Mouse (Mus musculus) midbrain, embryonic 13.5 days (tissue): ENCODE results near the gene Adgre4. TPM values are rescaled to one million over a fixed set of nuclear protein-coding genes. Genes with fewer than 3 reads are reported as not detected.
"Not testable (repeated sequence)": the region's sequence is repeated elsewhere in the genome, so short reads cannot be mapped to it uniquely, and the experiment has no call there.

Source experiments
- ATAC-seq: fragments of 200-750 bp; cut with Nextera tagmentation; 2 replicates; pipeline ENCODE4 v1.8.0; 2017; ENCODE audit warnings: mild to moderate bottlenecking, moderate TSS enrichment, moderate library complexity
- H3K27ac ChIP-seq: fragments of 300-500 bp; sonication (generic); 2 replicates; pipeline ENCODE4 v1.5.1; 2015; ENCODE audit warnings: inconsistent platforms, mild to moderate bottlenecking, moderate library complexity
- H3K27me3 ChIP-seq: fragments of 300-500 bp; sonication (generic); 2 replicates; pipeline ENCODE4 v1.6.1; 2015; ENCODE audit warnings: mild to moderate bottlenecking, inconsistent platforms
- H3K36me3 ChIP-seq: fragments of 300-500 bp; sonication (generic); 2 replicates; pipeline ENCODE4 v1.6.1; 2015; ENCODE audit warnings: mild to moderate bottlenecking, inconsistent platforms
- H3K4me1 ChIP-seq: fragments of 300-500 bp; sonication (generic); replicated peaks from 2 replicates; pipeline ENCODE4 v1.6.1; 2015; ENCODE audit warnings: inconsistent platforms
- H3K4me2 ChIP-seq: fragments of 300-500 bp; sonication (generic); replicated peaks from 2 replicates; pipeline ENCODE4 v1.6.1; 2015; ENCODE audit warnings: moderate library complexity, mild to moderate bottlenecking, inconsistent platforms
- H3K4me3 ChIP-seq: fragments of 300-500 bp; sonication (generic); replicated peaks from 2 replicates; pipeline ENCODE4 v1.5.1; 2015; ENCODE audit warnings: mild to moderate bottlenecking, inconsistent platforms
- H3K9ac ChIP-seq: fragments of 300-500 bp; sonication (generic); replicated peaks from 2 replicates; pipeline ENCODE4 v1.6.1; 2015; ENCODE audit warnings: mild to moderate bottlenecking, inconsistent platforms
- H3K9me3 ChIP-seq: fragments of 300-500 bp; sonication (generic); 2 replicates; pipeline ENCODE4 v1.6.1; 2016; ENCODE audit warnings: mild to moderate bottlenecking, inconsistent platforms
- WGBS: fragments of 180-500 bp; shearing (Covaris S2); methylation state at CpG from one replicate; pipeline ENCODE4 v1.1.7; 2015; 5-methylcytosine and 5-hydroxymethylcytosine counted together
- polyA plus RNA-seq: library from polyadenylated mRNA; unstranded; fragments of >200 nt; fragmentation: Nextera tagmentation; extraction: Ambion mirVana; gene quantifications from 2 replicates; pipeline ENCODE4 v1.2.1, GENCODE M21; 2015

Gene Adgre4
- polyA plus RNA-seq, 1 experiment from 2014 or later, result 0.17 TPM

DNA sequence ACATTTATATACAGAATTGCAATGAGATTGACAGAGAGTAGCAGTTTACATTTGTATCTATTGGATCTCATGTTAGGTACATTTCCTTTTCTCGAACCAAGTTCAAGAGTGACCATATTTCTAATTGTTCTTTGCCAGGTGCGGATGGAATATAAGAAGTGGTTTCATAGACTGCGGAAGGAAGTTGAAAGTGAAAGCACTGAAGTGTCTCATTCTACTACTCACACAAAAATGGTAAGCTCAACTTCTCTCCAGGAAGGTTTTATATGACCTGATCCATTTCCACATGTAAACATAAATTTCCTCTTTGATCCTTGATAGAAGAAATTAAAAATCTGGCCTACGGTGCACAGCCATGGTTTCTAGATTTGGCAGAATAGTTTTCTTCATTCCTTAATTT lies 93.3 kb downstream of the Adgre4 start:
- no peaks in the 10 kb centered on the region for H3K36me3 ChIP-seq
- no peak overlapping the region for H3K4me3 ChIP-seq
- 90% methylated on average over 4 of the region's 4 CpGs for WGBS
- no peaks in the 10 kb centered on the region for H3K27me3 ChIP-seq
- H3K4me2 ChIP-seq, result no peak overlapping the region
- H3K27ac ChIP-seq, result no peak overlapping the region
- no peak for ATAC-seq
- H3K9me3 ChIP-seq, result no peaks in the 10 kb centered on the region
- H3K4me1 ChIP-seq, result no peaks in the 10 kb centered on the region
- H3K9ac ChIP-seq, result no peak overlapping the region

GRCm38 (mm10) chr17:55877184-55877583 lies 127.4 kb downstream of the Adgre4 start:
- Histone ChIP-seq H3K4me1 (peaks cover 21% of the 10 kb centered on the region), H3K9me3 (no peaks in the 10 kb centered on the region), H3K9ac (0 out of 2 replicates have a peak overlapping the region, but pooled peaks have one; percentile 10), H3K4me2 (peak overlapping the region; percentile 12), H3K27ac (no peak overlapping the region), H3K36me3 (0 out of 2 replicates have a peak, but pooled peaks cover 5% of the 10 kb centered on the region), H3K27me3 (no peaks in the 10 kb centered on the region), H3K4me3 (no peak overlapping the region)
- 97% methylated on average over 4 of the region's 4 CpGs for WGBS
- no peak for ATAC-seq

- H3K9me3 ChIP-seq, H3K27me3 ChIP-seq, ATAC-seq, H3K36me3 ChIP-seq: not testable (repeated sequence)
- WGBS, result 2% methylated on average over 6 of the region's 8 CpGs
- Histone ChIP-seq H3K4me1 (peaks cover 21% of the 10 kb centered on the region), H3K4me3 (peak overlapping the region; percentile 48), H3K9ac (peak overlapping the region; percentile 65), H3K4me2 (peak overlapping the region; percentile 59), H3K27ac (peak overlapping the region; percentile 62)
Measured at GRCm38 (mm10) chr17:55878282-55878635, 128.5 kb downstream of the Adgre4 start.

DNA sequence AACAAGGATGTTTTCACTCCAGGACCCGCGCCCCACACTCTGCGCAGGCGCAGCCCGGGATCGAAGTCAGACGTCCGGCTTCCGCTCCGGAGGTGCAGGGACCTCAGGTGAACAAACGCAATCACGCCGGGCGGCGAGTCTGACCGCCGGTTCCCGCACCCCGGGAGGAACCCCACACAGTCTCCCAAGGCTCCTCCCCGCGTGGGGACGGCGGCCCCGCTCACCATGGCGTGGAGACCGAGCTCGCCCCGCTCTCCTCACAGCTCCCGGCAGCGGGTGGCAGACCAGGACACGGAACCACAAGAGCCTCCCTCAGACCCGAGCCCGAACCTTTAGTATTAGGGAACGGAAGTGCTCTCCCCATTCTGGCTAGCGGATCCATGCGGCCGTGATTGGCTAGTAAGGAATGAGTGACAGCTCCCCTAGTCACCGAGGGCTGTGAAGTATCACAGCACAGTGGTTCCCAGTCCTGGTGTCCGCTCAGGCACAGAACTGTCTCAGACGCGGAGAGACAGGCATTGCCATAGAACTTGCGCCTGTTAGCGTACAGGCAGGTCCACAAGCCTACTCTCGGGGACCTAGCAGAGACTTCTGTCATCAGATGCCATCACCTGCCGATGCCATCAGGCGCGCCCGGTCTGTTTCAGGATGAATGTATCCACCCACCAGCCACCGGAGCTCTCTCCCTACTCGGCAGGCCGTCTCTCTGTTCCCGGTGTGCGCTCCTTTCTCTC lies 129.0 kb downstream of the Adgre4 start, which contains the start of gene Zfp119a:
Gene Zfp119a (minus strand): TSS at position 295 of the 734 bp plus-strand sequence.
- H3K36me3 ChIP-seq, H3K27me3 ChIP-seq, H3K9me3 ChIP-seq: not testable (repeated sequence)
- Histone ChIP-seq H3K4me3 (peak within 1 kb of the TSS; percentile 48), H3K27ac (peak within 1 kb of the TSS; percentile 83), H3K4me1 (peaks cover 21% of the 10 kb centered on the region), H3K4me2 (peak within 1 kb of the TSS; percentile 59), H3K9ac (peak within 1 kb of the TSS; percentile 65)
- under 1% methylated on average over 42 of the region's 53 CpGs for WGBS
- peak; percentile 100 for ATAC-seq

- ATAC-seq, result no peak
- WGBS, result 60% methylated on average over 2 of the region's 2 CpGs
- Histone ChIP-seq H3K4me2 (no peak overlapping the region), H3K9me3 (no peaks in the 10 kb centered on the region), H3K9ac (no peak overlapping the region), H3K4me3 (no peak overlapping the region), H3K27me3 (peaks cover 9% of the 10 kb centered on the region; the same call in 1 of the 2 replicates), H3K4me1 (peaks cover 5% of the 10 kb centered on the region), H3K27ac (no peak overlapping the region), H3K36me3 (no peaks in the 10 kb centered on the region)
Measured at GRCm38 (mm10) chr17:55883631-55884030, 133.8 kb downstream of the Adgre4 start.

- 62% methylated on average over 2 of the region's 2 CpGs for WGBS
- H3K9ac ChIP-seq, result no peak overlapping the region
- H3K4me3 ChIP-seq, result no peak overlapping the region
- H3K27ac ChIP-seq, result no peak overlapping the region
- H3K27me3 ChIP-seq, result peaks cover 12% of the 10 kb centered on the region
- ATAC-seq, result no peak
- H3K4me2 ChIP-seq, result no peak overlapping the region
- H3K9me3 ChIP-seq, result no peaks in the 10 kb centered on the region
- peaks cover under 1% of the 10 kb centered on the region for H3K4me1 ChIP-seq
- no peaks in the 10 kb centered on the region for H3K36me3 ChIP-seq
Measured at GRCm38 (mm10) chr17:55884912-55885311, 135.1 kb downstream of the Adgre4 start.

DNA sequence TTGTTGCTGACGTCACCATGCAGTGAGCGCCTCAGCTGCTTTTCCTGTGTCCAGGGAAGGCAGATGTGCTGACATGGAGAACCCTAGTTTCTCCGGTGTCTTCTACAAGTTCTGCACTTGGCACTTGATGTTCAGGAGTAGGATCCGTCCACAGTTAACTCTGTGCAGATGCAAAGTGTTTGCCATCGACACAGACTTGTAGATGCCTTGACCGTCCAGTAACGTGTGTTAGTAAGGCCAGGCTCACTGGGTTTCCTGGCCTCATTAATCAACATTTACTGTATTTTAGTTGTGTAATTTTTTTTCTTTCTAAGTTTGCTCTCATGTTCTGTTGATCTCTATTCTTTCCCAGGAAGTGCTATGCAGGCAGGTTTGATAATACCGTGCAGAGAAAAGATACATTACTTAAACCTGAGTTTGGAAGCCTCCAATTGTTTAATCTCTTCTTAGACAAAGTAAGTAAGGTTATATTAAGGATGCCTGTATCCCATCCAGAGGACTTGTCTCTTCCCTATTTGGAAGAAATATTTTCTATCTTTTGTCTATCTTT lies 142.7 kb downstream of the Adgre4 start:
- 12% methylated on average over 6 of the region's 8 CpGs for WGBS
- not testable (repeated sequence) for ATAC-seq, H3K9me3 ChIP-seq, H3K27me3 ChIP-seq
- H3K4me2 ChIP-seq, result peak overlapping the region; percentile 54
- peaks cover 19% of the 10 kb centered on the region for H3K4me1 ChIP-seq
- H3K9ac ChIP-seq, result peak overlapping the region; percentile 59; the same call in 1 of the 2 replicates
- H3K36me3 ChIP-seq, result peaks cover 19% of the 10 kb centered on the region
- H3K27ac ChIP-seq, result 0 out of 2 replicates have a peak overlapping the region, but pooled peaks have one; percentile 71
- peak overlapping the region; percentile 47 for H3K4me3 ChIP-seq

DNA sequence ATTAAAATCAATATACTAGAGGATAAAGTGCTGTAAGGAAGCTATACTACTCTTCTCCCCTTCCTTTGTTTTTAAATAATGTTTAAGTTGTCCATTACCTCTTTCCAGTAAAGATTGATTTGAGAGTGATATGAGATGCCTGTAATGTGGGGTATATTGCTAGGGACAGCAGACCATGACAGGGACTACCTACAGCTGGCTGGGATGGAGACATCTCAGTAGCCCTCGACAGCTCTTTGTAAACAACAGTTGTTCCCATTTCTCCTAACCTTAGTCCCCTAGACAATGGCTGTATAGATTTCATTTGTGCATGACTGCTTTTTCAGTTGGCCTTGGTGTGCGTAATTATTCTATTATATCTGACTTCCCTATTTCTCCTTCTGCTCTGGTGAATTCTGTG lies 153.3 kb downstream of the Adgre4 start:
- 0 out of 2 replicates have a peak, but pooled peaks cover 9% of the 10 kb centered on the region for H3K9me3 ChIP-seq
- WGBS, result 68% methylated on average over 2 of the region's 2 CpGs
- H3K27me3 ChIP-seq, result no peaks in the 10 kb centered on the region

More for the DNA sequence above, 153.3 kb downstream of the Adgre4 start:
- peaks cover 8% of the 10 kb centered on the region for H3K36me3 ChIP-seq
- H3K4me2 ChIP-seq, result no peak overlapping the region
- H3K4me3 ChIP-seq, result no peak overlapping the region
- ATAC-seq, result no peak
- no peak overlapping the region for H3K9ac ChIP-seq
- no peak overlapping the region for H3K27ac ChIP-seq
- H3K4me1 ChIP-seq, result no peaks in the 10 kb centered on the region

Other genes with a start within 250 kb of the Adgre4 start
- gene Vmn2r118, start 124.8 kb upstream of the Adgre4 start, polyA plus RNA-seq, result not detected in 2 replicates
- 10.7 and 13.6 TPM in 2 replicates for gene Pot1b, start 37.4 kb upstream of the Adgre4 start, polyA plus RNA-seq
- gene Zfp119a, start 128.9 kb downstream of the Adgre4 start, polyA plus RNA-seq, result 14.5 and 15.2 TPM in 2 replicates
- gene Zfp959, start 142.1 kb downstream of the Adgre4 start, polyA plus RNA-seq, result 16.3 and 19.2 TPM in 2 replicates
- gene Zfp119b, start 199.5 kb downstream of the Adgre4 start, polyA plus RNA-seq, result 9.4 and 9.5 TPM in 2 replicates
- 4.7 and 5.1 TPM in 2 replicates for gene Ebi3, start 202.7 kb downstream of the Adgre4 start, polyA plus RNA-seq
- 27.9 and 28.2 TPM in 2 replicates for gene Yju2, start 209.1 kb downstream of the Adgre4 start, polyA plus RNA-seq
- gene Shd, start 220.5 kb downstream of the Adgre4 start, polyA plus RNA-seq, result 181 and 184 TPM in 2 replicates
- gene Fsd1, start 236.5 kb downstream of the Adgre4 start, polyA plus RNA-seq, result 135 and 136 TPM in 2 replicates